Mouse (Mus musculus) lung, embryonic 16.5 days (tissue): ENCODE data around the gene Rbms3. TPM values are rescaled to one million over a fixed set of nuclear protein-coding genes. Genes with fewer than 3 reads are reported as not detected.
A peak's percentile ranks its signal among the peaks of the same experiment; 100 is the strongest.

ENCODE experiments used
- ATAC-seq: fragments of 200-750 bp; cut with Nextera tagmentation; 2 replicates; pipeline ENCODE4 v1.8.0; 2017; ENCODE audit warnings: low read depth, mild to moderate bottlenecking, moderate library complexity
- H3K27ac ChIP-seq: fragments of 300-500 bp; sonication (generic); 2 replicates; pipeline ENCODE4 v1.5.1; 2014; ENCODE audit warnings: mild to moderate bottlenecking, control low read depth, low read length
- H3K27me3 ChIP-seq: fragments of 300-500 bp; sonication (generic); 2 replicates; pipeline ENCODE4 v1.6.1; 2014; ENCODE audit warnings: low read depth, low read length, mixed read lengths; ENCODE audit not compliant: control insufficient read depth, insufficient read depth
- H3K36me3 ChIP-seq: fragments of 300-500 bp; sonication (generic); 2 replicates; pipeline ENCODE4 v1.6.1; 2014; ENCODE audit warnings: low read length; ENCODE audit not compliant: control insufficient read depth, insufficient read depth
- H3K4me1 ChIP-seq: fragments of 300-500 bp; sonication (generic); replicated peaks from 2 replicates; pipeline ENCODE4 v1.6.1; 2014; ENCODE audit warnings: low read length, mixed read lengths; ENCODE audit not compliant: control insufficient read depth, insufficient read depth
- H3K4me2 ChIP-seq: fragments of 300-500 bp; sonication (generic); 2 replicates; pipeline ENCODE4 v1.6.1; 2014; ENCODE audit warnings: low read depth, low read length, control low read depth
- H3K4me3 ChIP-seq: fragments of 300-500 bp; sonication (generic); 2 replicates; pipeline ENCODE4 v1.5.1; 2014; ENCODE audit warnings: mild to moderate bottlenecking, low read length, control low read depth
- H3K9ac ChIP-seq: fragments of 300-500 bp; sonication (generic); 2 replicates; pipeline ENCODE4 v1.6.1; 2014; ENCODE audit warnings: low read length, control low read depth
- H3K9me3 ChIP-seq: fragments of 300-500 bp; sonication (generic); 2 replicates; pipeline ENCODE4 v1.6.1; 2016; ENCODE audit warnings: low read length; ENCODE audit not compliant: control insufficient read depth
- WGBS: fragments of 180-500 bp; shearing (Covaris S2); extraction: QIAGEN DNeasy Blood & Tissue Kit; methylation state at CpG from one replicate; pipeline ENCODE4 v1.1.7; 2014; 5-methylcytosine and 5-hydroxymethylcytosine counted together
- polyA plus RNA-seq: library from polyadenylated mRNA; unstranded; fragments of >200 nt; fragmentation: Nextera tagmentation; extraction: Ambion mirVana; gene quantifications from 2 replicates; pipeline ENCODE4 v1.2.1, GENCODE M21; 2015

Gene Rbms3
- polyA plus RNA-seq, 1 experiment from 2014 or later: 104 TPM

DNA sequence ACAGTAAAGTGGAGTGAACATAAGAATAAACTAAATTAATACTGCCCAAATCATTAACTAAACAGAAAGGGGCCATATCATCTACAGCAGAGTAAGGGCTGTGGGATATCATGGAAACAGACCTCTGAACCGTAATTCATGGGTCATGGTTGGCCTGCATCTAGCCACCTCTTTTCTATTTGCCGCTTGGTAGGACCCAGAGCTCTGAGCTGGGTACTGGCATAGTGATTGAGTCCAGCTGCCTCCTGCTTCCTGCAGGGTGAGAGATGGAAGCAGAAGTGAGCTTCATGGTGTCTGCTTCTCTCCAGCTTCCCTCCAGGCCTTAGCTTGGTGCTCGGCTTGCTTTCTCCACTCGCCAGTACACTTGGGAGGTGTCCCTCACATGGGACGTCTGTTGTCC lies 71.2 kb downstream of the Rbms3 start:
- Histone ChIP-seq H3K4me2 (no peak overlapping the region), H3K27ac (no peak overlapping the region), H3K9me3 (no peaks in the 10 kb centered on the region), H3K27me3 (no peaks in the 10 kb centered on the region), H3K4me1 (no peaks in the 10 kb centered on the region; the same call in 1 of the 2 replicates), H3K36me3 (no peaks in the 10 kb centered on the region), H3K4me3 (no peak overlapping the region), H3K9ac (no peak overlapping the region)
- 83% methylated on average over 5 of the region's 5 CpGs for WGBS
- ATAC-seq: no peak

DNA sequence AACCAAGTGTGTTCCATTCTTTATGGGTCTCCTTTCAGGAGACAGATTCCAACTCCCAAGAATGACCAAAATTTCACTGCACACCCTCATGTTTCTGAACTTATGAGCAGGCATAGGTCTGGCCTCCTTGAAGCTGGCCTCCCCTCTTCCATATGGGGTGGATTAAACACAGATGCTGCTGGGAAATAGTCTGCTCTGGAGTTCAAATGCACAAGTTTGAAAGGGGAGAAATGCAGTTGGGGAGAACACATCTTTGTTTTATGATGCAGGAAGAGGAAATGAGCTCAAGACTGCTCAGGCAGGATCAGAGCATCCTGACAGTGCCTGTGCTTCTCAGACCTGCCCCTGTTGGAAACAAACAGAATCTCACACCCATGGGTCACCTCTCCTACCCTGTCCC lies 75.4 kb downstream of the Rbms3 start:
- no peaks in the 10 kb centered on the region for H3K9me3 ChIP-seq
- no peaks in the 10 kb centered on the region for H3K27me3 ChIP-seq
- H3K27ac ChIP-seq: no peak overlapping the region
- no peak overlapping the region for H3K9ac ChIP-seq
- no peaks in the 10 kb centered on the region; the same call in 1 of the 2 replicates for H3K4me1 ChIP-seq
- no peak for ATAC-seq
- no peaks in the 10 kb centered on the region for H3K36me3 ChIP-seq
- H3K4me2 ChIP-seq: no peak overlapping the region
- H3K4me3 ChIP-seq: no peak overlapping the region

DNA sequence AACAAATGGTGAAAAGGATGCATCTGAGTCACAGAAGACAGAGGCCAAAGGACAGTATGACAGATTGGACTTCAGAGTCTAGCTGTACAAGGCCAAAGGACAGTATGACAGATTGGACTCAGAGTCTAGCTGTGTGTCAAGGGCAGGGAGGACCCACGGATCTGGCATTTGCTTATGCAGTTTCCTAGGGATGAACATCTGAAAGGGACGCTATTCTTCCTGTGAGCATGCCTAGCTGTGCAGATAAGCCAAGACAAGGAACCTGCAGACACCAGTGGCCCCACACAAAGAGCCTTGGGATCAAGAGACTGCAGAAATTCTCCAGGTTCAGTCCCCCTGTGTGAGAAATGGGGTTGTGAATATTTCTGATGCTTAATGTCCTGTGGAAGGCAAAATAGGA lies 100.4 kb downstream of the Rbms3 start:
- ATAC-seq: no peak
- Histone ChIP-seq H3K4me1 (no peaks in the 10 kb centered on the region), H3K27me3 (no peaks in the 10 kb centered on the region), H3K36me3 (no peaks in the 10 kb centered on the region), H3K9ac (no peak overlapping the region), H3K27ac (no peak overlapping the region), H3K4me3 (no peak overlapping the region), H3K4me2 (no peak overlapping the region), H3K9me3 (no peaks in the 10 kb centered on the region)
- WGBS: 63% methylated on average over 2 of the region's 2 CpGs

DNA sequence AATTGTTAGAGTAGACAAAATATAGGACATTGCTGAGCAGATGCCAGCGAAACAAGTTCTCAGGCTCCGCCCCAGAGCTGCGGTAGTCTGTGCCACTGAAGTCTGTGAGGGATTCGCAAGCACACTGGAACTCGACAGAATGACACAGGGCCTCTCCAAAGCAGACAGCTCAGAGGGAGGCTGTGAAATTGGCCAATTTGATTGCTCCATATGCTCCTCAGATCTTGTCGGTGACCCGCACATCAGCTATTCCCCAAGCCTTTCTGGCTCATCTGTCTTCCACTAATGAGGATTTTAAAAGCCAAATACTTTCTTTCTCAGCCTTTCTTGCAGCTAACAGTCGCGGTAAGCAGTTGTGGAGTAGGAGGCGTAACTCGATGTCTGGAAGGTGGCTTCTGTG lies 120.8 kb downstream of the Rbms3 start:
- no peak for ATAC-seq
- no peaks in the 10 kb centered on the region for H3K4me1 ChIP-seq
- H3K4me3 ChIP-seq: no peak overlapping the region
- 71% methylated on average over 11 of the region's 11 CpGs for WGBS
- no peak overlapping the region for H3K27ac ChIP-seq
- H3K9ac ChIP-seq: no peak overlapping the region
- H3K4me2 ChIP-seq: no peak overlapping the region
- no peaks in the 10 kb centered on the region for H3K9me3 ChIP-seq
- no peaks in the 10 kb centered on the region for H3K36me3 ChIP-seq
- no peaks in the 10 kb centered on the region for H3K27me3 ChIP-seq

DNA sequence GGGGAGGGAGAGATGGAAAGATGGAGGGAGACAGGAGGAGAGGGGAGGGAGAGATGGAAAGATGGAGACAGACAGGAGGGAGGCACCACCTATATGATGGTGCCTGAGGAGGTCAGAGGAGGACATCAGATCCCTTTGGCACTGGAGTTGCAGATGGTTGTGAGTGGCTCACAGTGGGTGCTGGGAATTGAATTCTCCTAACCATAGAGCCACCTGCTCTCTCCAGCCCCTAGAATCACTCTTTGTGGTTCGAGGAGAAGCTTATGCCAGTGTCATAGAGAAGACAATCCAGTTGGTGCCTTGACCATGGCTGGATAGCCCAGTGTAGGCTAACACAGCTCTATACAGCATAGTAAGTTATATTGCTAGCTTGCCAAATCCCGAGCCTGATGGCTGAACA lies 137.8 kb downstream of the Rbms3 start:
- H3K4me1 ChIP-seq: no peaks in the 10 kb centered on the region
- no peak overlapping the region for H3K27ac ChIP-seq
- no peak overlapping the region for H3K4me3 ChIP-seq
- H3K9me3 ChIP-seq: no peaks in the 10 kb centered on the region
- no peak overlapping the region for H3K4me2 ChIP-seq
- no peaks in the 10 kb centered on the region for H3K36me3 ChIP-seq
- ATAC-seq: no peak
- H3K27me3 ChIP-seq: no peaks in the 10 kb centered on the region
- WGBS: 72% methylated on average over 2 of the region's 2 CpGs
- no peak overlapping the region for H3K9ac ChIP-seq

DNA sequence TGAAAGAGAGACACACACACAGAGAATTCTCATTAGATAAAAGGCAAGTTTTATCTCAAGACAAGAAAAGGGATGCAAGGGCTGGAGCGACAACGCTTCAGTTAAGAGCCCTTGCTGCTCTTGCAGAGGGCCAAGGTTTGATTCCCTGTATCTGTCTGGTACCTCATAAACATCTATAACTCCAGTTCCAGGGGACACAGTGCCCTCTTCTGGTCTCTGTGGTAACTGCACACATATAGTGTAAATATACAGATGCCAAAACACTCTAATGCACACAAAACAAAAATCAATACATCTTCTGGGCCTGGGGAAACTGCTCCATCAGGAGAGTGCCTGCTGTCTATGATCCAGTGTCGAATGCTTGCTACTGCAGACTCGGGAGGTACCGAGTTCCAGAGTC lies 145.3 kb downstream of the Rbms3 start:
- 84% methylated on average over 5 of the region's 5 CpGs for WGBS
- Histone ChIP-seq H3K27ac (no peak overlapping the region), H3K9me3 (no peaks in the 10 kb centered on the region), H3K4me3 (no peak overlapping the region), H3K9ac (no peak overlapping the region), H3K4me1 (no peaks in the 10 kb centered on the region), H3K4me2 (no peak overlapping the region), H3K27me3 (no peaks in the 10 kb centered on the region), H3K36me3 (no peaks in the 10 kb centered on the region)
- ATAC-seq: no peak

DNA sequence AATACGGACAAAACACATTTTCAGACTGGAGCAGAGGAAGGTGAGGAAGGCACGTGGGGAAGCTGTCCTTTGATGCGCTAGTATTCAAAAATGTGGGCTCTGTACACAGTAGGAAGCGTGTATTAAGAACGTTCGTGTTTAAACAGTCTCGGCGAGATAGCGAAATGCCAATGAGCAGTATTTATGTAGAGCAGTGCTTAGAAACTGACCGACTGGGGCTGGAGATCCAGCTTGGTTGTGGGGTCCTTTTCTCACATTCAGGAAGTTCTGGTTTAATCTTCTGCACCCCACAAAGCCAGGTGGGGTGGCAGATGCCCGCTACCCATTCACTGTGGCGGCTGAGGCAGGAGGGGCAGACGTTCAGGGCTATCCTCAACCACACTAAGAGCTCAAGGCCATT lies 153.0 kb downstream of the Rbms3 start:
- Histone ChIP-seq H3K27me3 (no peaks in the 10 kb centered on the region), H3K4me2 (no peak overlapping the region), H3K27ac (no peak overlapping the region), H3K9me3 (no peaks in the 10 kb centered on the region), H3K36me3 (no peaks in the 10 kb centered on the region), H3K4me3 (no peak overlapping the region), H3K9ac (no peak overlapping the region), H3K4me1 (peaks cover 7% of the 10 kb centered on the region; the same call in 1 of the 2 replicates)
- WGBS: 58% methylated on average over 13 of the region's 13 CpGs
- ATAC-seq: no peak

DNA sequence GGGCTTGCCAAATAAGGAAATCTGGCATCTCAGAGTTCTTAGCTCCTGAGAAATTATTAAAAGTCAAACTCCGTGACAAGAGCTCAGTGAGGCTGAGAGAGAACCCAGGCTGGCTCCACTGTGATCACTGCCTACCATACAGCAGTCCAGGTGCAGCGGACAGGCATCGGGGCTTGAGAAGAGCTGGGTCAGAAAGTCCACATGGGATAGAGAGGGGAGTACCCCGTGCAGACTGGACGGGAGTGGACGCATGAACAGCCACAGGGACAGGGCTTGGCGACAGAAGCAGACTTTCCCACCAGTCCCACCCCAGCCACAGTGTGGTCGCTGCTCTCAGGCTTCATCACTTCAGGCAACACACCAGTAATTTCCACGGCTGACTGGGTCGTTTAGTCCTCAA lies 176.9 kb downstream of the Rbms3 start:
- no peak overlapping the region for H3K4me2 ChIP-seq
- H3K9ac ChIP-seq: no peak overlapping the region
- 0 out of 2 replicates have a peak overlapping the region, but pooled peaks have one; percentile 37 for H3K27ac ChIP-seq
- no peak; the same call in 1 of the 2 replicates for ATAC-seq
- H3K4me3 ChIP-seq: no peak overlapping the region
- 63% methylated on average over 10 of the region's 10 CpGs for WGBS
- no peaks in the 10 kb centered on the region for H3K4me1 ChIP-seq
- no peaks in the 10 kb centered on the region for H3K36me3 ChIP-seq
- H3K9me3 ChIP-seq: no peaks in the 10 kb centered on the region
- H3K27me3 ChIP-seq: no peaks in the 10 kb centered on the region

DNA sequence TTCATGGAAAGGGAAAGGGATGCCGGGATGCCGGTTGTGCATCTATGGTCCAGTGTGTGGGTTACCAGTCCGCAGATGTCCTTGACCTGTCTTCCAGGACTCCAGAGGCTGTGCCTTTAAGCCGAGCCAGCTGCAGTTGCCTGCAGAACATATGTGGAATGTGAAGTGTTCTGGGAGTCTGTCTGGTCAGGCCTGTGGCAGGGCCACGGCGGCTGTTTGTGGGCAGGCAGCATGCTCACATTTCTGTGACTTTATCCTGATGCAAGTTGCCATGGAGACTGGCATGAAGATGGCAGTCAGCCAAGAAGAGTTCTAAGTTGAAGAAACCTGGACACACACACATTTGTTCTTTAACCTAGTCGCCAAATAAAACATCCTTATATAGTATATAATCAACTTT lies 187.1 kb downstream of the Rbms3 start:
- Histone ChIP-seq H3K4me1 (no peaks in the 10 kb centered on the region), H3K9ac (no peak overlapping the region), H3K27me3 (no peaks in the 10 kb centered on the region), H3K4me2 (no peak overlapping the region), H3K9me3 (no peaks in the 10 kb centered on the region), H3K36me3 (no peaks in the 10 kb centered on the region), H3K27ac (no peak overlapping the region), H3K4me3 (no peak overlapping the region)
- no peak for ATAC-seq
- WGBS: 56% methylated on average over 7 of the region's 7 CpGs

DNA sequence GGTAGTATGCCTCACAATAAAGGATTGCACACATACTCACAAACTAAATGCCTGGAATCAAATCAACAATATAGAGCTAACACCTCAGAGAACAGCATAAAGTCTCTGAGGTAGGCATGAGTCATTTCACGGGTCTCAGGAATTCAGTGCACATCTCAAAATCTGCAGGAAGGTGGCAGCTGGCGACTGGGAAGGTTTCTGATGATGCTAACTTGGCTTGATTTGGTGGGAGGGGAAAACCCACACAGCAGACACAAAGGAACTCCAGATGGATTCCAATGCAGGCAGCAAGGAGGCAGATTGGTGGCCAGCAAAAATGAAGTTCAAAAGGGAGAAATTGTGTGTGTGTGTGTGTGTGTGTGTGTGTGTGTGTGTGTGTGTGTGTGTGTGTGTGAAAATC lies 193.9 kb downstream of the Rbms3 start:
- H3K27ac ChIP-seq: no peak overlapping the region
- H3K4me1 ChIP-seq: no peaks in the 10 kb centered on the region
- WGBS: 38% methylated on average over 2 of the region's 2 CpGs
- H3K4me3 ChIP-seq: no peak overlapping the region
- H3K9me3 ChIP-seq: no peaks in the 10 kb centered on the region
- no peaks in the 10 kb centered on the region for H3K27me3 ChIP-seq
- no peaks in the 10 kb centered on the region for H3K36me3 ChIP-seq
- ATAC-seq: no peak
- H3K4me2 ChIP-seq: no peak overlapping the region
- H3K9ac ChIP-seq: no peak overlapping the region
